Mouse (Mus musculus) naive thymus-derived CD4-positive, alpha-beta T cell, adult 2 months (primary cell): ENCODE data around the gene Cbx2.

ENCODE experiments used
- DNase-seq: peaks from one replicate; pipeline ENCODE4 v3.0.0-alpha.2; 2011; ENCODE audit warnings: low read depth

Gene Cbx2

DNA sequence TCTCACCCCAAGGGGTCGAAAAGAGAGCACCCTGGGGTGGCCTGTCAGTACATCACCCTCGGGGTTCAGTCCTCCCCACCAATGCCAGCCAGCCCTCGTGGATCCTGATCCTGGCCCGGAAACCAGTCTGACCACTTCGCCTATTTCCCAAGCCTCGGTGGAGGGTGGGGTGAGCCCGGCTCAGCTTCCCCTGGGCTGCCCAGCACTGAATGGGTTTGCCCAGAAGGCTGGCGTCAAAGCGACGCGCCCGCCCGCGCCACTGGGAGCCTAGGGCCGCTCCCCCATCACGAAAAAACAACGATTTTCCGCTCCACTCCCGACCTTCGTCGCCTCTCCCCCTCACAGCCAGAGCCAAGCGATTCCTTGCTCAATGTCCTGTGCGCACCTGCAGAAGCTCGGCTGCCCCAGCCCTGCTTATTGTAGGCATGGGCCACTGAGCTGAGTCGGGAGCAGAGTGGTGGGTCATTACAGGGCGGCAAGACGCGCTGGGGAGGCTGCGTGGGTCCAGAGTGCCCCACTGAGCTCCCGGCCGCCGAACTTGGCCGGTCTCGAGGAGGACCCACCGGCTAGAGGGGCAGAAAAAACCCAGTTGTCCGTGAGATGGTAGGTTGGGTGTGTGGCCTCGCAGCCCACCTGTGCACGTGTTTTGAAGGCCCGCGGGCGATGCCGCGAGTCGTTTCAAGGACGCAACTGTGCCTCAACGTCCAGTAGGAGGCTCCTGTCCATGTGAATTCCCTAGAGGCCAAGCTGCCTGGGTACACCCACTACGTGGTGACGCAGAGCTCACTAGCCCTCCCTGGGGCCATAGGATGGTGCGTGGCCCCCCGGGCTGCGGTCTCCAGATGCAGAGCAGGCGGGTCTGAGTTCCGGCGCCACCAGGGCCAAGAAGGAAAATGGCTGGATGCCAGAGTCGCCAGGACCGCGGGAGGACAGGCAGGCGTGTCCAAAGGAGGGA lies 35.6 kb downstream of the Cbx2 start:
- DNase-seq = peak; percentile 61

GRCm38 (mm10) chr11:119059256-119059655 lies 36.5 kb downstream of the Cbx2 start:
- DNase-seq = peak; percentile 41

- DNase-seq = no peak
Measured at GRCm38 (mm10) chr11:119066841-119067240, 44.1 kb downstream of the Cbx2 start.

- DNase-seq = no peak
Measured at GRCm38 (mm10) chr11:119072239-119072638, 49.5 kb downstream of the Cbx2 start.

DNA sequence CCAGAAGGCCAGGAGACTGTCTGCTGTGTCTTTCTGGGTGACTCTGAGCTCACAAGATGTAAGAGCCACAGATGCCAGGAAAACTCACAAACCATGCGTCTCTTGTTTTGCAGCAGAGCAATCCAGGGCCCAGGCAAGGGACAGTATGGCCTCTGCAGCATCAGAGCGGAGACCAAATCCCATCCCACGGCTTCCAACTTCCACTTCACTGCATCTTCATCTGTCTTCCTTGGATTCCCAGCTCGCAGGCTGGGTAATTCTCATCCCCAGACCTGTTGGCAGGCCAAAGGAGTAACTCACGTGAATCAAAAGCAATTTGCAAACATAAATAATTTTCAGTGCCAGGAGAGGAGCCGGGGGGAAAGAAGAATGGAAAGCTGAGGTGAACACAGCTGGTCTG lies 50.2 kb downstream of the Cbx2 start:
- no peak for DNase-seq

- DNase-seq = peak; percentile 21
Measured at GRCm38 (mm10) chr11:119073876-119074433, 51.2 kb downstream of the Cbx2 start.

- DNase-seq = peak; percentile 92
Measured at GRCm38 (mm10) chr11:119075805-119076204, 53.0 kb downstream of the Cbx2 start.

- DNase-seq = peak; percentile 32
Measured at GRCm38 (mm10) chr11:119077755-119078154, 55.0 kb downstream of the Cbx2 start.

DNA sequence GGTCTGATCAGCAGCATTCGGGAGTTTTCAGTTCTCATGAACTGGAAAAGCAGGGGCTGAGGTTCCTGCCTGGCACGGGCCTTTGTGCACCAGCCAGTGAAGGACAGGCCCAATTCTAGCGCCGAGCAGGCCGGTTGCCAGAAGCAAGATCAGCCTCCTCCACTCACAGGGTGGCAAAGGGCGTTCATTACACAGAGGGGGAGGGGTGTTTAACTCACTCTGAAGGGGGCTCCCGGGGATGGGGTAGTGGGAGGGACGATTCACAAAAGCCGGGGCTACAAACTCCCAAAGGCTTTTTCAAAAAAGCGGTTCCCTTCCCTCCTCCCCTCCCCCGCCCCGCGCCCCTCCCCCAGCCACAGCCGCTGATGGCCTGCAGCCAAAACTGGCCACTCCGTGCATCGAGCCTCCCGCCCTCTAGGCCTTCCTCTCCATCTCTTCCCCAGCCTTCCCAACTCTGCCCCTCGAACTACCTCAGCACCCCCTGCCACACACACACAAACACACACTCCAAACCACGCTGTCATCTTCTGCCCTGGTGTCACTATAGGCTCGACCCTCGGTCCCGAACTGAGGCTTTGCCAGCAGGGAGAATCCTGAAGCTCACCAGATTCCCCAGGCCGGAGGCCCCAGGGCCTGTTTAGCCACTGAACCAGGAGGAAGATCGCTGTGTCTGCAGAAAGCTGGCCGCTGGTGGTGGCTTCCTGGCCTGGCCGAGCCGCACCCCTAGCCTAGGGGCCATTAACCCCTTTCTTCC lies 56.1 kb downstream of the Cbx2 start:
- peak; percentile 28 for DNase-seq

DNA sequence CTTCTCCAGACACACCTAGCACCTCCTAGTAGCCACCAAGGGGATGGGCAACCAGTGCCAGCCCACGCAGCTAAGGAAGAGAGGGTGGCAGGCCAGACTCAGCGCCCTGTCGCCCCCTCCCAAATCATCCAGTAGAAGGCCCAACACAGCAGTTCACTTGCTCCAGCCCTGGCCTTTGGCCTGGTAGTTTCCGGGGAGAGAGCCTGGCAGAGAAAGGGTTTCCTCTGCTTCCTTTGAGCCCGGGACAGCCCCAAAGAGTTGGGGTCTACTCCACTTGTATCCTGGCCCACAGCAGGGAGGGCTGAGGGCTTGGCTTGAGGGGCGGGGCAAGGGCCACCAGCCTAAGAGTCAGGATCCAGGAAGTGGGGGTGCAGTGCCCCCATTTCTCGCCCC lies 56.7 kb downstream of the Cbx2 start:
- DNase-seq = peak; percentile 32

- no peak for DNase-seq
Measured at GRCm38 (mm10) chr11:119080461-119081147, 57.8 kb downstream of the Cbx2 start.
